Mouse (Mus musculus) frontal cortex, postnatal 14 days (tissue): ENCODE measurements around the gene Nfkbib.

ENCODE experiments used
- DNase-seq, 2 experiments: peaks; one replicate each; pipeline ENCODE4 v3.0.0; 2022; ENCODE audit warnings: low spot score in 2 of 2

Nfkbib gene

DNA sequence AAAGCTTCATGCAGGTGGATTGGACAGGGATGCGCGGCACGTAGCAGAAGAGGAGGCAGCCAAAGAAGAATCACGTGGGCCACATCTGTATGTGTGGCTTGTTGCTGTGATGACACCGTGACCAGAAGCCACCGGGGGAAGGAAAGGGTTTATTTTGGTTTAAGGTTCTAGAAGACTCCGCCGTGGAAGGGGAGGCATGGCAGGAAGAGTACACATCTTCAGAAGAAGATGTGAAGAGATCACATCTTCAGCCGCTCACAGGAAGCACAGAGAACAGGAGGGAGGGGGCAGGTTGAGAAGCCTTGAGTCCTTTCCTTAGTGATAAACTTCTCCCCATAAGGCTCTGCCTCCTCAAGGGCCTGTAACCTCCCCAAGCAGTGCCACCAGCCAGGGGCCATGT is 32.7 kb upstream of the Nfkbib start:
- no peak for DNase-seq

DNA sequence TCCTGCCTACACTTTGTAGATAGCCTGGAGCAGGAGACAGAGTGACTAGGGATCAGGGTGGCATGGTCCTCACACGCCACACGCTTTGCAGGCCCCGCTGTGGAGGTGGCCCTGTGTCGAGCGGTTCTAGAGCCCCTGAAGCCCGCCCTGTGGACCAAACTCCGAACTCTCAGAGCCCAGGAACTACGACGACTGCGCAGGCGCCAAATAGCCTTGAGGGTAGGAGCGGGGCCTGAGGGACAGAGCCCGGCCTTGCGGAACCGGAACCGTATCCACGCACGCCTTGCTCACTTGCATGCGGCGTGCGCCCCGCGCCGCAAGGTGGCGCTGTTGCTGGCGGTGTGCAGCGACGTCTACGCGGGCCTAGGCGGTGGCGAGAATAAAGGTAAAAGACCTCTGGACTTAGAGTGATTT is 29.3 kb upstream of the Nfkbib start:
- DNase-seq, result peak in 1 of 2 experiments; percentile 64

DNA sequence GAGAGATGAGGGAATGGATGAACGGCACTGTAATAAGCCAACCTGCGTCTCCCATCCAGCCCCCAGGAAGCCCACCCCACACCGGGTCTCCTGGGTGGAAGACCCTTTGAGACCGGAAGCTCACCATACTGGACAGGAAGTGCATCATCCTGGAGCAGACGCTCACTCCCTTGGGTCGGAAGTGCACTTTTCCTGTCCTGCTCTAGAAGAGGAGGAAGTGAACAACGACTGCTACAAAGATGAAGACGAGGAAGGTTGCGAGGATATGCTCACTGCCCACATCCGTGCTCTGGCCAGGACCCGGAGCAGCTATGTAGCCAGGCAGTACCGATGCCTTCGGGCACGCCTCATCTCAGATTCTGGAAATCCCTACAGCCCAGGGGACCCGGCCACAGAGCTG is 28.5 kb upstream of the Nfkbib start:
- DNase-seq, result no peak

DNA sequence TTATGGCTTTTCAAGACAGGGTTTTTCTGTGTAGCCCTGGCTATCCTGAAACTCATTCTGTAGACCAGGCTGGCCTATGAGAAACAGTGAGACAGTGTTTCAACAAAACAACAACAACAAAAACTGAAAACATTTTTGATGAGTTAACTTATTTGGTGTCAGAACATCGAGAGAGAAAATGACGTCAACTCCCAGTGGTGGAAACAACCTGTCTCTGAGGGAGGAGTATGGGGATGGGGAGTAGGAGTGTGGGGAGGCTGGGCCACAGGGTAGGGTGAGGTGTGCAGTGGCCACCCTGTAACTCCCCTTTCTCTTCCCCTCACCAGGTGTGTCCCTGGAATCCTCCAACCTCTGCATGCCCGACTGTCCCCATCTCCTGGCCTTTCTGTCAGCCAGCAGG is 27.2 kb upstream of the Nfkbib start:
- no peak for DNase-seq

DNA sequence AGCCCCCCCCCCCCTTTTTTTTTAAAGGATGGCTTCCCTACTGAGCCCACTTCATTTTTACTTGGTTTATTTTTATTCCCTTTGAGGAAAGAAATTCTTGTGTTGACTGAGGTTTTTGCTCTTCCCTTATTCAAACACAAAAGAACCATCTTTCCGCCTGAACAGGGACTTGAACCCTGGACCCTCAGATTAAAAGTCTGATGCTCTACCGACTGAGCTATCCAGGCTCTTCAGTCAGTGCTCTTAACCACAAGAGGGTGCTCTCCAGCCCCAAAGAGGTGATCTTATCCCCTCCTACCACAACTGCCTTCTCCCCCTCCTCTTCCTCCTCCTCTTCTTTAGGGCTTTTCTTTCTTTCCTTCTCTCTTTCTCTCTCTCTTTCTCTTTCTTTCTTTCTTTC is 26.5 kb upstream of the Nfkbib start:
- DNase-seq, result no peak

DNA sequence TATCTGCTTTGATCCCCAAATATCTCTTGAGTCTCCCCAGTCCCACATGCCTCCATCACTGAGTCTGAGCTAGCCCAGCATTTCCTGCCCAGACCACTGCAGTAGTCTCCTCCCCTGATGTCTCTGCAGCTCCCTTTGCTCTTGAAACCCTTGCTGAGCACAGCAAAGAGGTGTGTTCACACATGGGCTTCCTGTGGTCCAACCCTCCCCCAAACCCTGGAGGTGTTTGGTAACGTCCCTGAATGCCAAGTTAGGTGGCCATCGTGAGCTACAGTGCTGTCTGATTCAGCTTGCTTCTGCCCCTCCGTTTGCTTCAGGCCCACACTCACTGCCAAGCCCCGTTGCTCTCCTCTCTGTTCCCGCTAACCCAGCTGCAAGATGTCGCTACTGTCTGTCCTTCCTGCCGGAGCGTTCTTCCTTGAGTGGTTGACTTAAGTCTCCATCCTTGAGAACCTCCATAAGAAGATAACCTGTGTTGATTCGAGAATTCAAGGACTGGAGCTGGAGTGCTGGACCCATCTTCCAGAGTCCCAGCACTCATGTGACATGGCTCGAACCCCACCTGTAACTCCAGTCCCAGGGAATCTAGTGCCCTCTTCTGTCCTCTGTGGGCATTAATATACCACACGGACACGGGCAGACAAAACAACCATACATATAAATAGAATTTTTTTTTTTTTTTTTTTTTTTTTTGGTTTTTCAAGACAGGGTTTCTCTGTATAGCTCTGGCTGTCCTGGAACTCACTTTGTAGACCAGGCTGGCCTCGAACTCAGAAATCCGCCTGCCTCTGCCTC is 25.3 kb upstream of the Nfkbib start:
- no peak for DNase-seq

DNA sequence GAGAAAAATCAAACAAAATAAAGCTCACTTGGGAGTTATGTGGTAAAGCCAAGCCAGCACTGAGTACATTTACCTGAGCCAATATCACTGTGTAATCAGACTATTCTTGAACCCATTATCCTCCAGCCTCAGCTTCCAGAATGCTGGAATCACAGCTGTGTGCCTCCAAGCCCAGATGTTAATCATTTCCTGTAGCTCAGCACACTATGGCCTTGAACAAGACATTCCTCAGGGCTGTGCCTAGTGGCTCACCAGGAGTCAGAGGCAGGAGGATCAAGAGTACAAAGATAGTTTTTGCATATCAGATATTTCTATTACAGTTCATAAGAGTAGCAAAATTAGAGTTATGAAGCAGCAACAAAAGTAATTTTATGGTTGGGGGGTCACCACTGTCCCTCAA is 24.4 kb upstream of the Nfkbib start:
- no peak for DNase-seq

DNA sequence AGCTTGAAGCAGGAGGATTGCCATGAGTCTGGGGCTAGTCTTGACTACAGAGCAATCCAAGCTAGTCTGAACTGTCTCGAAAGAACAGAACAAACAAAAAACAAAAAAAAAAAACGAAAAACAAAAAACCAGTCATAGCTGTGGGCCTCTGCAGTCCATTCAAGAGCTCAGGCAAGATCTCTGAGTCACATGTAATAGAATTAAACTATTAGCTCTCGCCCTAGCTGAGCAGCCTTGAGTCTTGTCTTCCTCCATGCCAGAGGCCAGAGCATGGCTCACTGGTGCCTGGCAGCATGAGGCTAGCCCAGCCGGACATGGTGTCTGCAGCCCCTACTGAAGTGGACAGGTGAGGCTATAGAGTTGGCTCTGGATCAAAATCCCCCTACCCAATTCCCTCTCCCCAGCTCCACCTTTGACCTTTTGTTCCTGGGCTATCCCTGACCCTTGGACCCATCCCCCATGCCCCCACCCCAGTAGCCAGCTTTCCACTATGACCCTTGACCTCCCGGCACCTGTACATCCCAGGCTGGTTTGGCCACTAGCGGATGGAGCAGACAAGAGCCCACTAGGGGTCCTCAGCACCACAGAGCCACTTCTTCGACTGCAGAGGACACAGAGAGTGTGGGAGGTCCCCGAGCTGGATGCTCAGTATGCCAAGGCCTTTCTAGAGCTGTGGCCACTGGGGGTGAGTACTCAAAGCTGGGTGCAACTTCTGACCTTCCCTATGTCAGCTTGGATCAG is 22.9 kb upstream of the Nfkbib start:
- no peak for DNase-seq

DNA sequence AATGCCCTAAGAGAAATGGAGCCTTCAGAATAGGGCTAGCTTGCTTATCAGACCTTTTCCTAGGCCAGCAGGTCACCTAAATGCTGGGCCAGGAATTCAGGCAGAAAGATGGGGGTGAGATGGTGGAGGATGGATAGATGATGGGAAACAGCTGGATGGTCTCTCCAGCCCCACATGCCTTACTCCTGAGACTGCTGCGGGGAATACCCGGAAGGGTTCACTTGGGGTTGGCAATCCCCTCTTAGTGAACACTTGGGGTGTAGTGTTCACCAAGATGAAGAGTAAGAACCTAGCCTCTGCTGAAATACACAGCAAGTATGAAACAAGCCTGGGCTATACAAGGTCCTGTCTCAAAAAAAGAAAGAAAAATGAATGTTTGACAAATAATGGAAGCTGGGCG is 21.9 kb upstream of the Nfkbib start:
- DNase-seq, result no peak

GRCm38 (mm10) chr7:28788307-28789195 is 21.2 kb upstream of the Nfkbib start, which contains the start of gene Rinl:
Rinl (plus strand) TSS chr7:28788969.
- DNase-seq, result no peak

- no peak for DNase-seq
Measured at GRCm38 (mm10) chr7:28787884-28788283, 20.6 kb upstream of the Nfkbib start.

DNA sequence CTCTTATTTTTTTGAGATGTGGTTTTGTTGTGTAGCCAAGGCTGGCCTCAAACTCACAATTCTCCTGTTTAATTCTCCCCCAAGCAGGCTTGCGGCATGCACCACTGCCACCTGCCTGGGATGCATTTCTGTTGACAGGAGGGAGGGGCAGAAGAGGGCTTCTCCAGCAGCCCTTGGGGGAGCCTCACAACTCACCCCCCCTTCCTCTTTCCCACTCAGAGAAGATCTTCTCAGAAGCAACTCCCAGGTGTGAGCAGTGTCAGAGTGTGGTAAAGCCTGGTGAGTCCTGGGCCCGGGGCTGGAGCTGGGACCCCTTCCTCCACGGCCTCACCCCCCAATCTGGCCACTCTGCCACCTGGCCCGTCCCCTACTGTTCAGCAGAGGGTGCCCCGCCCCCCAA is 17.8 kb upstream of the Nfkbib start:
- no peak for DNase-seq

- no peak for DNase-seq
Measured at GRCm38 (mm10) chr7:28781261-28781663, 13.9 kb upstream of the Nfkbib start.

GRCm38 (mm10) chr7:28780857-28781256 is 13.5 kb upstream of the Nfkbib start:
- no peak for DNase-seq

DNA sequence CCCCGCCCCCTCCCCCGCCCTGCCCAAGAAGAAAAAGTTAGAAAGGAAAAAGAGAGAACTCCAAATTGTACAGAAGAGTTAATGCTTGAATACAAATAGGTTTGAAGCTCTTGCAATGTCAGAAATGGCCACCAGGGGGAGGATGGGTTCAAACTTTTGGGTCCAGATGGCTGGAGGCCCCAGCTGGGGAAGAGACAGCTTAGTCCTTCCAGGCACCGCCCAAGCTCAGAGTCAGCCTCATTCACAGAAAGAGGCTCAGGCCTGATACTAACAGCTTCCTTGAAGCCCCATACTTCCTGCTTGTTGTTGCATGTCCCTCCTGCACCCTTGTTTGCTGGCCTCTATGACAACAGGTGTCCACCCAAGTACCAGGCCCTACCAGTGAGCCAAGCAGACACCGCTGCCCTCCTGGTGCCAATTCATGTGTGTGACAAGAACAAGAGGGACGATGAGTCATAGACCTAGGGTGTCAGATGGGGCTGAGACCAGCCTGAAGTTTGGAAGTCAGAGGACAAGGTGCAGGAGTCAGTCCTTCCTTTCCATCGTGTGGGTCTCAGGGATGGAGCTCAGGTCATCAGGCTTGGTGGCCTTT is 12.9 kb upstream of the Nfkbib start:
- DNase-seq, result peak; percentile 77 to 88

GRCm38 (mm10) chr7:28778825-28779224 is 11.5 kb upstream of the Nfkbib start:
- no peak for DNase-seq

- DNase-seq, result no peak
Measured at GRCm38 (mm10) chr7:28775129-28775528, 7.8 kb upstream of the Nfkbib start.

DNA sequence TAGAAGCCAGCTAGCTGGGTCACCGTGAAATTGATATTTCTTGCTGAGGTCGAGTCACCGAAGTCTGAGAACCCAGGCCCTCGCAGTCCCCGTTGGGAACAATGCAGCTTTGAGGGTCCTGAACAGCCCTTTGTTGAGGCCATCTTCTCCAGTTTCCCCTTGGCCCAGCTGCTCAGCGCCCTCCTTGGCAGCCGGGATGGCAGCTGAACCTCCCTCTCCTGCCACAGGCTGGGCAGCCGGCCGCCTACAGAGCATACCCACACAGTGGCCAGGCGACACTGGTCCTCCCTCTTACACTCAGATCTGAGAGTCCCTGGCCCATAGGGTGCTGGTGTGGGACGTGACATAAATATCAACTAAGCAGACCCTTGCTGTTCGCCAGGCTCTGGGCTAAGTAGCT is 6.9 kb upstream of the Nfkbib start:
- DNase-seq, result no peak

GRCm38 (mm10) chr7:28773163-28773562 is 5.9 kb upstream of the Nfkbib start:
- no peak for DNase-seq

DNA sequence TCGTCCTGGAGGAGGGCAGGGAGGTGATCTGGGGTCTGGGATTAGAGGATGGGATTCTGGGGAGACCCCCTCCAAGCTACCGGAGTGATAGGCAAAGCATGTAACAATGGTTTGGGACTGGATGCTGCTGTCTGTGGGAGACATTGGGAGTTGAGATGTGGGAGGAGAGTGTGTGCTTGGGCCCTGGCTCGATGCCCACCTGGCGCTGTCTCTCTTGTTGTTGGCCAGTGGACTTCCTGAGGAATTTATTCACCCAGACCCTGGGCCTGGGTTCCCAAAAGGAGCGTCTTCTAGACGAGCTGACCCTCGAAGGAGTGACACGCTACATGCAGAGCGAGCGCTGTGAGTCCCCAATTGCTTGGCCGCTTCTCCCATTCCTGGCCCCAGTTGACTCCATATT is 4.6 kb upstream of the Nfkbib start:
- DNase-seq, result no peak

DNA sequence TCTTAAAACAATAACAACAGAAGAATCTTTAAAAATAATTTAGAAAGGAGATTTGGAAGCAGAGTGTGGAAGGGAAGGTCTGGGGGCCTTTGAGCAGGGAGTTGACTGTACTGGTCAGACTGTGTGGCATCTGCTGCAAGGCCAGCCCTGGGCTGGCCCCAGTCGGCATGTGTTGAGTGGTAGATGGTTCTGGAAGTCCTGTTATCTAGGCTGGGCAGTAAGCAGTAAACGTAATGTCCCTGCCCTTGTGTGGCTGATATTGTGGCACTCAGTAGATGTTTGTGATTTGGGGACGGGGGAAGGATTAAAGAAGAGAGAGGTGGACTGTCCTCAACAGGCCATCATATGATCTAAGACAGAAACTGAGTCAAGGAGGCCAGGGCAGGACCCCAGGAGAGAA is 3.0 kb upstream of the Nfkbib start:
- no peak for DNase-seq

DNA sequence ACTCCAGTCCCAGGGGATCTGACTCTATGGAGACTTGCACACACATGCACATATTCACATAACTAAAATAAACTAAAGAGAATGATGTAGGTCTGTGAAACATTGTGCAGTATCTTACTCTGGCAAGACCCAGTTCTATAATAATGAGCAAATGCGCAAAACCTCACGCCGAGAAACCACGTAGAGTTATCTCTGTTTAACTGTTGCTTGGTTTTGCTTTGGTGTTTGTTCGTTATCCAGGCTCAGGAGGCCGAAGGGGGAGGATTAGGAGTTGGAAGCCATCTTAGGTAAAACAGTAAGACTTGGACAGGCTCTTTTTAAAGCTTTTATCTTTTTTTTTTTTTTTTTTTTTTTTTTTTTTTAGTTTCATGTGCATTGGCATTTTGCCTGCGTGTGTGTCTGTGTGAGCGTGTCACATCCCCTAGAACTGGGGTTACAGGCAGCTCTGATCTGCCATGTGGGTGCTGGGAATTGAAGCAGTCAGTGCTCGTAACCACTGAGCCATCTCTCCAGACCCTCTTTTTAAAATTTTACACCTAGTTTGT is 2.2 kb upstream of the Nfkbib start:
- no peak for DNase-seq
